Mouse (Mus musculus) kidney, adult 2 months (tissue): ENCODE results near the gene Ranbp17.

Experiments used
- CTCF ChIP-seq: fragments of 200-500 bp; conservative IDR thresholded peaks from 2 replicates; pipeline ENCODE4 v1.5.1; 2011; ENCODE audit warnings: low read depth, mild to moderate bottlenecking, control low read depth, low read length, moderate library complexity, mixed read lengths; ENCODE audit not compliant: insufficient read depth, insufficient read length
- POLR2A ChIP-seq: fragments of 200-500 bp; IDR thresholded peaks from one replicate; pipeline ENCODE4 v1.6.1; 2011; ENCODE audit warnings: low read depth, low read length, control low read depth

DNA sequence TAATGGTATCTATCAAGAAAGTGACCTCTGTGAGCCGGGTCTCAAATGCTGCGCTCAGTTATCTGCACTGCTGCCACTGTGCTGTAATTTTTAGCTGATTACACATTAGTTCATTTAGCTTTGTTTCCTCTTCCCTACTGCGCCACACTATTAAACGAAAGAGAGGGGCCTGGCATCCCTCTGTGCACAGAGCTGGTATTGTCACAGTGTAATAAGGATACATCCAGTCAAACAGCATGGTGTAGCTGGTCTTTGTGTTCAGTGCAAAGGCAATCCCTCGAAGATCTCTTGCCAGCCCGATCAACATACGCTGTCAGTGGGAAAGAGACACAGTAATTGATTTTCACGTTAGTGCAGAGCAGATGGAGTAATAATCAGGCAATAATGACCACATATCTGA, 216.4 kb downstream of the Ranbp17 start:
- TF ChIP-seq CTCF (no peak), POLR2A (no peak)
